In the genomic region with DNA sequence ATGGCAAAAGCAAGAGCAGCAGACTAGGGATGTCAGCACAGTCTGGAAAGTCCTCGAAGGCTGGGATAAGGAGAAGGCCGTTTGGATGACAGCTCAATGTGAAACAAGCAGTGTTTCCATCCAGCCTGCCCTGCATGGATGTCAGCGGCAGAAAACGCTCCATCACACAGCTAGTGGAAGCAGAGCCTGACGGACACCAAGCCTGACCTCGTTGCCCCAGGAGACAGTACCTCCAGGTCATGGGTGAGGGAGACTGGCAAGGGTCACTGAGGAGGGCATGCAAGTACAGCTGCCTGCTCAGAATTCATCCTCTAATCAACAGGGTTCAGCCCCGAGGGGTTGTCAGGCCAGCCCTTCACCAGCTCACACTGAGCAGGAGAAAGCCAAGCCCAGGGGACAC, we compare ENCODE assay signal across 20 mouse cellular contexts.
A peak's percentile ranks its signal among the peaks of the same experiment; 100 is the strongest.
DNase-seq lines count a peak whose midpoint lies in the region; ATAC-seq lines count a peak whose summit lies in the region.
"Had no signal": no experiment of that assay in that cellular context is flagged by ENCODE, and none has a peak within 500 bp of the region (broad histone marks: within the 10 kb centered on the region; RNA-seq: fewer than 3 reads in every experiment).

No protein-coding gene starts in this region.

- no peak overlapping the region for H3K4me3 ChIP-seq in forebrain, embryonic 10.5 days
- H3K4me3 ChIP-seq in forebrain, embryonic 16.5 days (replicated peaks; ENCODE audit: low read length), result no peak overlapping the region
- H3K4me3 ChIP-seq in midbrain, embryonic 10.5 days, result no peak overlapping the region
- no peak overlapping the region for H3K4me3 ChIP-seq in midbrain, embryonic 16.5 days (ENCODE audit: low read depth, low read length)
- H3K4me3 ChIP-seq: embryonic facial prominence, embryonic 12.5 days; hindbrain, embryonic 15.5 days; kidney, embryonic 15.5 days; left cerebral cortex, adult 2 months; limb, embryonic 13.5 days; midbrain, embryonic 13.5 days; neural tube, embryonic 12.5 days had no signal

- no peak for ATAC-seq in forebrain, embryonic 16.5 days
- no peak for ATAC-seq in midbrain, embryonic 16.5 days
- ATAC-seq: intestine, embryonic 16.5 days; lung, postnatal 0 days; midbrain, embryonic 13.5 days had no signal

- no peaks in the 10 kb centered on the region for H3K36me3 ChIP-seq in forebrain, embryonic 10.5 days (replicated peaks)
- H3K36me3 ChIP-seq in forebrain, embryonic 16.5 days (ENCODE audit: control insufficient read depth, insufficient read depth), result no peaks in the 10 kb centered on the region
- no peaks in the 10 kb centered on the region for H3K36me3 ChIP-seq in midbrain, embryonic 10.5 days
- no peaks in the 10 kb centered on the region for H3K36me3 ChIP-seq in midbrain, embryonic 16.5 days (ENCODE audit: control insufficient read depth, insufficient read depth, low read length)
- H3K36me3 ChIP-seq: embryonic facial prominence, embryonic 12.5 days; hindbrain, embryonic 15.5 days; kidney, embryonic 15.5 days; limb, embryonic 13.5 days; midbrain, embryonic 13.5 days; neural tube, embryonic 12.5 days had no signal

- H3K27me3 ChIP-seq in forebrain, embryonic 10.5 days (ENCODE audit: poor library complexity, severe bottlenecking), result no peaks in the 10 kb centered on the region
- H3K27me3 ChIP-seq in forebrain, embryonic 16.5 days (replicated peaks; ENCODE audit: control insufficient read depth, insufficient read depth, low read length), result no peaks in the 10 kb centered on the region
- no peaks in the 10 kb centered on the region for H3K27me3 ChIP-seq in midbrain, embryonic 10.5 days (ENCODE audit: low read depth, poor library complexity, severe bottlenecking)
- no peaks in the 10 kb centered on the region for H3K27me3 ChIP-seq in midbrain, embryonic 16.5 days (ENCODE audit: control insufficient read depth, insufficient read depth, low read depth, low read length)
- H3K27me3 ChIP-seq: embryonic facial prominence, embryonic 12.5 days; hindbrain, embryonic 15.5 days; kidney, embryonic 15.5 days; midbrain, embryonic 13.5 days; neural tube, embryonic 12.5 days had no signal

- no peak overlapping the region for H3K4me2 ChIP-seq in forebrain, embryonic 16.5 days (ENCODE audit: low read length)
- H3K4me2 ChIP-seq in midbrain, embryonic 16.5 days (ENCODE audit: low read length), result no peak overlapping the region
- H3K4me2 ChIP-seq: embryonic facial prominence, embryonic 12.5 days; hindbrain, embryonic 15.5 days; kidney, embryonic 15.5 days; limb, embryonic 13.5 days; midbrain, embryonic 13.5 days; neural tube, embryonic 12.5 days had no signal

- H3K9ac ChIP-seq in forebrain, embryonic 16.5 days (replicated peaks; ENCODE audit: low read depth, low read length), result no peak overlapping the region
- no peak overlapping the region for H3K9ac ChIP-seq in midbrain, embryonic 16.5 days (ENCODE audit: low read depth, low read length)
- H3K9ac ChIP-seq: embryonic facial prominence, embryonic 12.5 days; hindbrain, embryonic 15.5 days; kidney, embryonic 15.5 days; limb, embryonic 13.5 days; liver, embryonic 14.5 days; midbrain, embryonic 13.5 days; neural tube, embryonic 12.5 days had no signal

- DNase-seq in forebrain, embryonic 10.5 days (ENCODE audit: extremely low spot score, low spot score), result no peak
- peak; percentile 30 for DNase-seq in midbrain, embryonic 10.5 days (ENCODE audit: low spot score)
- DNase-seq in embryo, embryonic 9.5 days (ENCODE audit: extremely low spot score), result peak; percentile 78
- DNase-seq in yolk sac, embryonic 10.5 days (ENCODE audit: low spot score), result peak; percentile 13
- no peak for DNase-seq in layer of hippocampus, postnatal 10 days (ENCODE audit: low spot score in 2 of 2)
- DNase-seq: cerebellum, adult 9-11 months; heart, adult 11 months; thymus, postnatal 25 days had no signal

- H3K4me1 ChIP-seq in forebrain, embryonic 10.5 days, result peaks cover 11% of the 10 kb centered on the region
- no peaks in the 10 kb centered on the region for H3K4me1 ChIP-seq in forebrain, embryonic 16.5 days (replicated peaks; ENCODE audit: control insufficient read depth, insufficient read depth, low read length)
- H3K4me1 ChIP-seq in midbrain, embryonic 10.5 days, result peaks cover 12% of the 10 kb centered on the region
- H3K4me1 ChIP-seq in midbrain, embryonic 16.5 days (ENCODE audit: control insufficient read depth, insufficient read depth, low read length), result no peaks in the 10 kb centered on the region
- H3K4me1 ChIP-seq: limb, embryonic 13.5 days; neural tube, embryonic 12.5 days had no signal

- H3K27ac ChIP-seq in forebrain, embryonic 10.5 days, result 0 out of 2 replicates have a peak overlapping the region, but pooled peaks have one; percentile 46
- no peak overlapping the region for H3K27ac ChIP-seq in forebrain, embryonic 16.5 days (ENCODE audit: low read length)
- H3K27ac ChIP-seq in midbrain, embryonic 10.5 days (replicated peaks), result no peak overlapping the region; the same call in 1 of the 2 replicates
- H3K27ac ChIP-seq in midbrain, embryonic 16.5 days (ENCODE audit: low read length), result no peak overlapping the region
- H3K27ac ChIP-seq: embryonic facial prominence, embryonic 12.5 days; hindbrain, embryonic 15.5 days; kidney, embryonic 15.5 days; left cerebral cortex, adult 2 months; limb, embryonic 13.5 days; liver, embryonic 14.5 days; midbrain, embryonic 13.5 days; neural tube, embryonic 12.5 days had no signal

- WGBS in forebrain, embryonic 10.5 days, result 46% methylated on average over 7 of the region's 7 CpGs
- WGBS in forebrain, embryonic 16.5 days, result 59% methylated on average over 7 of the region's 7 CpGs
- 36% methylated on average over 7 of the region's 7 CpGs for WGBS in midbrain, embryonic 10.5 days
- 40% methylated on average over 7 of the region's 7 CpGs for WGBS in midbrain, embryonic 16.5 days

- no peaks in the 10 kb centered on the region for H3K9me3 ChIP-seq in forebrain, embryonic 10.5 days
- H3K9me3 ChIP-seq in forebrain, embryonic 16.5 days (ENCODE audit: control insufficient read depth, low read length), result no peaks in the 10 kb centered on the region
- H3K9me3 ChIP-seq in midbrain, embryonic 10.5 days (replicated peaks), result no peaks in the 10 kb centered on the region
- H3K9me3 ChIP-seq in midbrain, embryonic 16.5 days (replicated peaks; ENCODE audit: control insufficient read depth, low read length, poor library complexity, severe bottlenecking), result no peaks in the 10 kb centered on the region
- H3K9me3 ChIP-seq: embryonic facial prominence, embryonic 12.5 days; hindbrain, embryonic 15.5 days; kidney, embryonic 15.5 days; limb, embryonic 13.5 days; midbrain, embryonic 13.5 days; neural tube, embryonic 12.5 days had no signal

Comparison
In these comparisons a context has a peak if more than half of its experiments do, and no peak if none do; other contexts are left out.
1. DNase-seq: peak in midbrain, embryonic 10.5 days (single experiment), embryo, embryonic 9.5 days (single experiment) and yolk sac, embryonic 10.5 days (single experiment); none in forebrain, embryonic 10.5 days (single experiment) and layer of hippocampus, postnatal 10 days (0 of 2).